Mouse (Mus musculus) colon, adult 2 months (tissue): Measurements from ENCODE around the gene Gja4. TPM values are rescaled to one million over a fixed set of nuclear protein-coding genes. Genes with fewer than 3 reads are reported as not detected.

Source experiments
- polyA plus RNA-seq: library from polyadenylated mRNA; depleted of rRNA; stranded (reverse); fragments of >200 nt; gene quantifications from 2 replicates; pipeline ENCODE4 v1.2.3, GENCODE M21; 2012; rRNA removed

Gene Gja4
- polyA plus RNA-seq, result 15.6 and 17.4 TPM in 2 replicates

DNA sequence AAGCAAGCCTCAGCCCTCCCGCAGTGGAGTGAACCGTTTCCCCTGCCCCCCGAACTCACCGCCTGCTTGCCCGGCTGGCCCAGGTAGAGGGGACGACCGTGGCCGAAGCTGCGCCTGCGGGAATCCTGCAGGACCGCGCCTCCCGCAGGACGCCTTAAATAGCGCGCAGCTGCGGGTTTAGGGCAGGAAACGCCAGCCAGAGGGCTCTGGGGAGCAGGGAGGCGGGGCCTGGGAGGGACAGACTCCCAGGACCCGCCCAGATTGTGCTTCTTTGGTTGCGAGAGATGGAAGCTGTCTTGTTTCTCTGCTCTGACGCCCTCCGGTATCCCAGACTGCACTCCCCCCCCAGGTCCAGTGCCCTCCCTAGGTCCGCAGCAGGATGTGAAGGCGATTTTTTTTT lies at the start of gene Gja4:
Gja4 (minus strand) TSS at position 179 of the 400 bp plus-strand sequence.

DNA sequence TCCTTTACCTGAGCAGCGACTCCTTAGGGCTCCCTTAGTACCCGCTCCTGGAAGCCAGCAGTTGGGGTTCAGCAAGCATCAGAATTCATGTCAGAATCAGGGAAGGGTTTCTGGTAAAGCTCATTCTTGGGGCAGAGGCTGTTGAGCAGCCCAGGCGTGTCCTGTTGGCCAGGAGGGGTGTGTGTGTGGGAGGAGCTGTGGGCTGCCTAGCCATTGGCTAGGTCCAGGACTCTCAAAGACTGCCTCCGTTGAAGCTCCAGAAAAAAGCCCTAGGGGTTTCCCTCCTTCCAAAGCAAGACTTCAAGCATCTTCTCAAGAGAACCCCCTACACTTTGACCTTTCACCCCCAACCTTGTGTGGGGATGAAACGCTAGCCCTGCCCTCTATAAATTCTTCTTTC lies 44.2 kb upstream of the Gja4 start, which contains the start of gene Gjb5:
Gjb5 (minus strand) TSS at position 164 of the 400 bp plus-strand sequence.

DNA sequence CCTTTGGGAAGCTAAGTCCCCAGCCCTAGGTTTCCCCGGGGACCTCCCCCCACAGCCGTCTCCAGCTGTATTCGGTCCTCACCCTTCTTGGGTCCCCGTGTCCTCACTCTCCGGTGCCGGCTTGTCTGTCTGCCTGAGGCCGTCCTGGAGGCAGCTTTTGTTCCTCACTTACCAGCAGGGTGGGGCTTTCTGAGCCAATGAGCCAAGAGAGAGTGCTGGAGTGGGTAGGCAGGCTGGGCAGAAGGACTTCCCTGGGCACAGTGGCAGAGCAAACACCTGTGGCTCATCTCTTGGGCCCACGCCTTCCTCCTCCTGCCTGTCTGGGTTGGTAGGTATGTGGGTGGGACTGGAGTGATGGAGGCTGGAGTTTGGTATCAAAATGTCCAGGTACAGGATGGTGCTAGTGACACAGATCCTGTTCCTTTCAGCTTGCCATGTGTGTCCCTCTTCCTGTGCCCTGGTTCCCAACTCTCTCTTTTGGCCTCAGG lies 40.2 kb upstream of the Gja4 start, which contains the start of gene Gjb4:
Gjb4 (minus strand) TSS at position 131 of the 488 bp plus-strand sequence.

DNA sequence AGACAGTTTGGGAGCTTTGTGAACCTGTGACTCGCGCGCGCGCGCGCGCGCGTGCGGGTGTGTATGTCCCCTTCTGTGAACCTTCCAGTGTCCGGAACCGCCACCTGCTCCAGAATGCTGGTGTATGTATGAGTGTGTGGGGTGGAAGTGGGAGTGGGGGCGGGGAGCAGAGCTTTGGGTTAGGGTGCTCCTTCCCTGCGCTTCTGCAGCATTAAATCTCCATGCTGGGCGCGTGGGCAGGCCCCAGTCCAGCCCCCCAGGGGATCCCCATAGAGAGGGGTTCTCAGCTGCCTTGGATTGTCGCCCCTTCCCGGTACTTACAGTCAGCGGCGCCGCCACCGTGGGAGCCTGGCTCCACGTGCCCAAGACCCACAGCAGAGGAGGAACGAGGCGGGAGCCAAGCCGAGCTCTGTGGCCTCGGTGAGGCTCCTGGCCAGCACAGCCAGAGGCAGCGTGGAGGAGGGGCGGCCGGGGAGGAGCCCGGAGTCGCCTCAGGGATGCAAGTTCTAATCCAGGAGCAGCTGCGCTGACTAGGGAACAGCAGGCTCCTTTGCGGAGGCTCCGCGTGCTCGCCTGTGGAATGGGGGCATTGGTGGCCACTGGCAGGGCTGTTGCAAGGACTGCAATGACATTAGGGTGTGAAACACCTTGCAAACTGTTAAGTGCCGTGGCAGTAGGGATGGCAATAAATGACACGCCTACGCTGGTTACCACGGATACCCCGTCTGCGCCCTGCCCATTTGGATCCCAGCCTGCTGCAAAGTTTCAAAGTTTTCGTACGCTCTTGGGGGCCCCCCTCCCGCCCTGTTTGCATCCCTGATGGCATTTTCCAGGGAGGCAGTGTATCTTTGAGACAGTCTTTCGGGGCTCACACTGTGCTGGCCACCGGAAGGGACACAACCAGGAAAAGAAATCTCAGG lies 16.6 kb upstream of the Gja4 start, which contains the start of gene Gjb3:
Gjb3 (minus strand) TSS at position 664 of the 920 bp plus-strand sequence.

Other genes starting within 250 kb of the Gja4 start
- 2.0 and 2.1 TPM in 2 replicates for gene Zmym6, start 236.7 kb downstream of the Gja4 start, polyA plus RNA-seq
- 13.4 and 17.1 TPM in 2 replicates for gene Tmem35b, start 190.3 kb downstream of the Gja4 start, polyA plus RNA-seq
- 1.3 and 1.5 TPM in 2 replicates for gene Dlgap3, start 144.8 kb downstream of the Gja4 start, polyA plus RNA-seq
- gene Smim12, start 70.3 kb downstream of the Gja4 start, polyA plus RNA-seq, result 32.6 and 36.4 TPM in 2 replicates
- gene Gjb3, start 16.8 kb upstream of the Gja4 start, polyA plus RNA-seq, result 75.2 and 77.0 TPM in 2 replicates
- 3.6 and 4.1 TPM in 2 replicates for gene Gjb4, start 40.0 kb upstream of the Gja4 start, polyA plus RNA-seq
- 6.6 and 8.3 TPM in 2 replicates for gene Gjb5, start 44.1 kb upstream of the Gja4 start, polyA plus RNA-seq